Mouse (Mus musculus): ENCODE data around the gene H2-D1. TPM values are rescaled to one million over a fixed set of nuclear protein-coding genes. Genes with fewer than 3 reads are reported as not detected.
"Not testable (repeated sequence)": the region's sequence is repeated elsewhere in the genome, so short reads cannot be mapped to it uniquely, and the experiment has no call there.

The H2-D1 gene
- total RNA-seq (2021), result 10 to 100 TPM; 34.3 to 40.7 TPM
- long read RNA-seq, experiment 1, transcript H2-D1-202 (8 exons, 2,102 nt), result major isoform, 89 of 119 reads
- long read RNA-seq, experiment 1, partial matches to known transcripts, result 11 of 119 reads
- long read RNA-seq, experiment 1, other reads (novel, unspliced or antisense), result 19 of 119 reads
- long read RNA-seq, experiment 2, transcript H2-D1-202 (8 exons, 2,102 nt), result major isoform, 109 of 139 reads
- long read RNA-seq, experiment 2, partial matches to known transcripts, result 18 of 139 reads
- long read RNA-seq, experiment 2, other reads (novel, unspliced or antisense), result 12 of 139 reads

GRCm38 (mm10) chr17:35262664-35263522, at the start of gene H2-D1:
TSS of gene H2-D1 (plus strand) at chr17:35262730.
- peak; percentile 97 for DNase-seq
- intact Hi-C loops (cut with DNase I; ENCODE audit: low total_unique reads), result no loop called here

DNA sequence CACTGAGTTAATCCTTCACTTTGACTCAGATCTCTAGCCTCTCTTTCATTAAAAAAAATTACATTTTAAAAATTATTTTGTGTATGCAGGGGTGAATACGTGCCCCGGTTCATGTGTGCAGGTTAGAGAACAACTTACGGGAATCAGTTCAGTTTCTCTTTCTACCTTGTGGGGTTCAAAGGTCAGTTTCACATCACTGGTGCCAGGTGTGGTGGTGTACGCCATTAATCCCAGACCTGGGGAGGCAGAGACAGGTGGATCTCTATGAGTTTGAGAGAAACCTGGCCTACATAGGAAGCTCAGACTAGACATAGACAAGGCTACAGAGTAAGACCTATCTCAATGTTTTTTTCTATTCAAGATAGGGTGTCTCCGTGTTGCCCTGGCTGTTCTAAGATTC, 49.5 kb upstream of the H2-D1 start:
- no peak for DNase-seq
- intact Hi-C loops (cut with DNase I; ENCODE audit: low total_unique reads), result no loop called here

GRCm38 (mm10) chr17:35218516-35219193, 43.9 kb upstream of the H2-D1 start:
- DNase-seq, result no peak
- intact Hi-C loops (cut with DNase I; ENCODE audit: low total_unique reads), result no loop called here

- DNase-seq, result no peak
- intact Hi-C loops (cut with DNase I; ENCODE audit: low total_unique reads), result no loop called here
Observed at GRCm38 (mm10) chr17:35219601-35220041, 42.9 kb upstream of the H2-D1 start.

DNA sequence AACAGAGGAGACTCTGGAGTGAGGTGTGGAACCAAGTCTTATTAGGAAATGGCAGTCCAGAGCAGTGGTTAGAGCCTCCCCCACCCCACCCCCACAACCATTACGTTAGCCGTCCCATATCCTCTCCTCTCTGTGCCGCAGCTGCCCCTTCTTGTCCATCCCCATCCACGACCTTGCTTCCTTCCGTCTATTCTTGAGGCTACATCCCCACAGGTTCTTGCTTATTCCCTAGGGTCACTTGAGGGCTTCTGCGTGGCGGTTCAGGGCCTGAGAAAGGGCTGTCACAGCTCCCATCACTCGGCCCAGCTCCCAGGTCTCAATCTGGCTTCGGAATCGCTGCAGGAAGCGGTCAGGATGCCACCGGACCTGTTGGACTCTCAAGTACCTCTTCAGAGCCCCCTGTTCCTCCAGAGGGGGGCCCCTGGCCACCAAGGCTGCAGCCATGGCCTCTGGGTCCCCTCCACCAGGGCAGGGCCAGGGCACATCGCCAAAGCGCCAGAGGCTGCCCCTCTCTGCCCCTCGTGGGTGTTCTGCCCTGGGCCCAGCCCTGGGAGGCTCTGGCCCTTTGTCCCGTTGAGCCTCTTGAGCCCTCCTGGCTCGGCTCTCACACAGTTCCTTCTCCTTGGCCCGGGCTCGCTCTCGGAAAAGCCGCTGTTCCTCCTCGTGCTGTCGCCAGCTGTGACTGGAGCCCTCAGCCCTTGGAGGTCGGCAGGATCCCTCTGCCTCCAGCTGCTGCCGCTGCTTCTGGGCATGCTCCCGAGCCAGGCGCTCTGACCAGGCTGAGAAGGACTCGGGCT, 42.2 kb upstream of the H2-D1 start, which contains the start of gene Gm16181:
Gene Gm16181 (plus strand): TSS at position 679 of the 797 bp plus-strand sequence.
- peak; percentile 59 for DNase-seq
- intact Hi-C loops (cut with DNase I; ENCODE audit: low total_unique reads), result no loop called here

GRCm38 (mm10) chr17:35222299-35222698, 40.2 kb upstream of the H2-D1 start:
- no peak for DNase-seq
- intact Hi-C loops (cut with DNase I; ENCODE audit: low total_unique reads), result no loop called here

DNA sequence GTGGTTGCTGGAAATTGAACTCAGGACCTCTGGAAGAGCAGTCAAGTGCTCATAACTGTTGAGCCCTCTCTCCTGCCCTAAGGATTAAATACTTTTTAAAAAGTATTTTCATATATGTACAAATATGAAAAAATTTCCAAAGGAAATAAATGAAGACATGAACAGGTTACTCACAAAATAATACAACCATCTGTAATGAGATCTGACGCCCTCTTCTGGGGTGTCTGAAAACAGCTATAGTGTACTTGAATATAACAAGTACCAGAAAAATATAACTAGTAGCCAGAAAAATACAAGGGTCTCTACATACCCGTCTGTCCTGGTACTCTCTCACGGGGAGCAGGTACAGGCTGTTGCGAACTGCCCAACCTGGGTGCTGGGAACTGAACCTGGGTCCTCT, 37.9 kb upstream of the H2-D1 start:
- intact Hi-C loops (cut with DNase I; ENCODE audit: low total_unique reads), result no loop called here
- no peak for DNase-seq

DNA sequence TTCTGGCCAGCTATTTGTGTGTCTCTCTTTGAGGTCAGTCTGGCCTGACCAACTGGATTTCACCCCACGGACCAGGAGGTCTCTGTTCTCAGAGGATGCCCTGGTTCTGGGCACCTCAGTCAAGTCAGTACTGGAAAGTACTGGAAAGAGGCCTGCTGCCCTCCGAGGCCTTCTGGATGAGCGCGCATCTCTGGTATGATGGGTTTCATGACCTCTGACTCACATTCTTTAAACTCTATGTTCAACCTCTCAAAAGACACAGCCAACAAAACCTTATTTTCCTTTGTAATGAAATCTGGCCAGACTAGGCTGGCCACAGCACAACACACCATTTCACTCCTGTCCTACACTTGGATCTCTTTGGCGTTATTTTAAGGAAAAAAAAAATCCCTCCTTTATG, 37.1 kb upstream of the H2-D1 start:
- intact Hi-C loops (cut with DNase I; ENCODE audit: low total_unique reads), result no loop called here
- no peak for DNase-seq

DNA sequence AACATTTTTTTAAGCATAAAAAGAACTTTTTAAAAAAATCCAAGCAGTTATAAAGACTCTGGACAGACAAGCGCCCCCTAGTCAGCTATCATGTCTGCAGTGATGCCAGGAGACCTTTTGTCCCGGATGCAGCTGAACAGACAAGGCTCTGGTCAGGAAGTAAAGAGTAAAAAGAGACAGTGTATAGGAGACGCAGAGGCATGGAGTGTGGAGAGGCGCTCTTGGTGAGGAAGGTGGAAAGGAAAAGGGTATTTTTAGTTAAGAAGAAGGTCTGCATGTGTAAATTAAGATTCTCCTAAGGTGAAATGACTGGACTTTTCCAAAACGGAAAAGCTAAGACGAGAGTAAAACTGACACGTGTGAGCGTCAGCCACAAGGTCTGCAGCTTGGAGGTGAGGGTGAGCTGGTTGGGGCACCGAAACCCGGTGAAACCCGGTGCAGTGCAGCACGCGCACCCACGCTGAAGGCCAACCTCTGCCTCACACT, 35.9 kb upstream of the H2-D1 start:
- no peak for DNase-seq
- intact Hi-C loops (cut with DNase I; ENCODE audit: low total_unique reads), result no loop called here

GRCm38 (mm10) chr17:35231022-35231421, 31.5 kb upstream of the H2-D1 start:
- intact Hi-C loops (cut with DNase I; ENCODE audit: low total_unique reads), result loop anchor here (2.0 kb wide), 1 partner anchor 60 kb away; no protein-coding TSS in a partner anchor
- no peak for DNase-seq

- DNase-seq, result peak; percentile 80
Observed at GRCm38 (mm10) chr17:35232043-35232442, 30.5 kb upstream of the H2-D1 start.

DNA sequence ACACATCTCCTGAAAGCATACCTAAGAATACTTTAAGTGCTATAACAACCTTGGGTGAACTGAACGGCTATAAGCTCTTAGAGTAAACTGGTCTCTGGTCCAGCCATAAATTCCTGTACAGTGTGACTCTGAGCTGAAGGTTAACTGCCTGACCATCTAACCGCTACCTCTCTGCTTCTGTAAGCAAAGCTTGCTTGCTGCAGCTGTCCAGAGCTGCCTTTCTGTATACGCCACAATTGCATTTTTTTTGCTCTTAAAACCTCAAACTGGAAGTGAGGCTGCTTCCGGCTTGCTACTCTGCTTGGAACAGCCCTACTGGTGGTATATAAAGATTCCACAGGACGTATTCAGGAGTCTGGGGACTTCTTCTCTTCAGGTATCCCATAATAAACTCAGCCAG, 29.9 kb upstream of the H2-D1 start:
- intact Hi-C loops (cut with DNase I; ENCODE audit: low total_unique reads), result loop anchor here (2.0 kb wide), 1 partner anchor 54 kb away; no protein-coding TSS in a partner anchor

More at GRCm38 (mm10) chr17:35232043-35232442, 30.5 kb upstream of the H2-D1 start:
- intact Hi-C loops (cut with DNase I; ENCODE audit: low total_unique reads), result loop anchor here (2.0 kb wide), 1 partner anchor 53 kb away; no protein-coding TSS in a partner anchor

DNA sequence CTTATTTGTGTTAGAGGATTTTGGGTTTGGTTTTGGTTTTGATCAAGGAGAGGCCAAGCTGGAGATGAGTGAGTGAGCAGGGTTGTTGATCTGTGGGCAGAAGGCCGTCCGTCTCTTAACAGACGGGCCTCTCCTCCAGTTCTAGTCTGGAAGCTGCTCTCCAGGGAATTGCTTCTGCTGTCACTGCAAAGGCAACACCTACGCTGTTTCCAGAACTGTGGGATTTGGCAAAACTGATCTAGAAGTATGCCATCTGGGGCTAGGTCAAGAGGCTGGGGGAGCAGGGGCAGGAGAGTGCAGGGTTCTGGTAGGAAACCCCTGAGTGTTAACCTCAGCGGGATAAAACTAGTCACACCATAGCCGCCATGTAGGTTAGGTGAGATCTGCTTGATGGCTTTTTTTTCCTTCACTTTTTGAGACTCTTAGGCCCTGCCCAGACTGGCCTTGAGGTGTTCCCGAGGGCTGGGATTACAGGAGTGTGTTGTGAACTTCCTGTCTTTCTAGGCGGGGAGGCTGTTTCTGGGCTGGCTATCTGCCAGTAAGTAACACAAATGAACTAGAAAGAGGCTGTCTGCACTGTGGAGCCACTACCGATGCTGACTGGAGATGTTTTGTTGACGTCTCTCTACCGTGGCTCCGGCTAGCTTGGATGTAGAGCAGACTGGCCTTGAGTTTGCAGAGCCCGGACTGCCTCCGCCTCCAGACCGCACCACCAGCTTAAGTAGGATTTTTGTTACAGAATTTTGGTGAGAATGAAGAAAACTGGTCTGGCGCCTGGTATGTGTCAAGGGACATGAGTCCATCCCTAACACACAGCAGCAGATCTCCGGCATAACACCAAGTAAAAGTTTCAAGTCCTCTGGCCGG, 29.2 kb upstream of the H2-D1 start, which contains the start of gene Atp6v1g2:
Gene Atp6v1g2 (plus strand): TSS at position 547 of the 867 bp plus-strand sequence.
- intact Hi-C loops (cut with DNase I; ENCODE audit: low total_unique reads), result loop anchor here (2.0 kb wide), 1 partner anchor 55 kb away; no protein-coding TSS in a partner anchor

More for the DNA sequence above, 29.9 kb upstream of the H2-D1 start:
- DNase-seq, result no peak

DNA sequence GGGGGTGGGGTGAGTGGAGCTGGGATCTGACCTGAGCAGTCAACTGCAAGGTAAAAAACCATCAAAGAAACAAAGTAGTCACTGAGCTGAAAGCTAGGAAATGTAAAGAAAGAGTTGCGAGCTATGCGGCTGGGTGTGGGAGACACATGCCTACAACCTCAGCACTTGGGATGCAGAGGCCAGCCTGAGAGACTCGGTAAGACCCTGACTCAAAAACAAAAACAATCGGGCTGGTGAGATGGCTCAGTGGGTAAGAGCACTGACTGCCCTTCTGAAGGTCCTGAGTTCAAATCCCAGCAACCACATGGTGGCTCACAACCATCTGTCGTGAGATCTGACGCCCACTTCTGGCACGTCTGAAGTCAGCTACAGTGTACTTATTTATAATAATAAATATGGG, 28.4 kb upstream of the H2-D1 start:
- intact Hi-C loops (cut with DNase I; ENCODE audit: low total_unique reads); DNase-seq: not testable (repeated sequence)

More for the DNA sequence above, 29.2 kb upstream of the H2-D1 start, which contains the start of gene Atp6v1g2:
- no peak for DNase-seq

GRCm38 (mm10) chr17:35234903-35235302, 27.6 kb upstream of the H2-D1 start:
- intact Hi-C loops (cut with DNase I; ENCODE audit: low total_unique reads), result no loop called here
- no peak for DNase-seq

DNA sequence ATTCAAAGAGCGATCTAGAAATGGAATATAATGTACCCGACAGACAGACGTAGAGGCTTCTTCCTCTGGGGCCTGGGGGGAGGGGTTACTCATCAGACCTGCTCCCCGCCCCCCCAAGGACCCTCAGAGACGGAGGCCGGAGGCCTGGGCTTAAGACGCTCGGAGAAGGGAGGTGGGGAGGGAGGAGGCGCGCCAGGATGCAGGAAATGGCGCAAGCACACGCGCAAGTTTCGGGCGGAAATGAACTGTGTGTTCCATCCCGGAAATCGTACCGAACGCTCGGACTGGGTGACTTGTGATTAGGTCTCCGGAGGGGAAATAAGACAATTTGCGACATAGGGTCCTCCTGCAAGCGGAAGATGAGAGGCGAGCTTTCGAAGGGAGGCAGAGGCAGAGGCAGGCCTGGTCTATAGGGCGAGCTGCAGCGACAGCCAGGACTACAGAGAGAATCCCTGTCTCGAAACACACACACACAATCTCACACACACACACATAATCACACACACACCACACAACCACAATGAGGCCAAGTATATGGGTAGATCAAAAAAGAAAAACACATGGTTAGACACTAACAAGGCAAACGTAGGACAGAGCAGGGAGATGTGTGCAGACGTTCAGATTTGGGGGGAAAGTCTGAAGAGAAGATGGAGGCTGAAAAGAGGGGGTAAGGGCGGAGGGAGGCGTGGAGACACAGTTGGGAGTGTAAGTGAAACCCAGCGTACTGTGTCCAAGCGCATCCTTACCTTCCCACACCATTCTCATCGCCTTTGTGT, 26.7 kb upstream of the H2-D1 start, which contains the start of gene Nfkbil1:
Gene Nfkbil1 (minus strand): TSS at position 179 of the 776 bp plus-strand sequence.
- DNase-seq, result peak; percentile 90
- intact Hi-C loops (cut with DNase I; ENCODE audit: low total_unique reads), result no loop called here

GRCm38 (mm10) chr17:35236390-35236746, 26.2 kb upstream of the H2-D1 start:
- intact Hi-C loops (cut with DNase I; ENCODE audit: low total_unique reads), result no loop called here
- peak; percentile 95 for DNase-seq

Measured in gastrocnemius, postnatal 14 days (tissue).